Comparison of ENCODE assay signal across 8 mouse cellular contexts in the genomic region with DNA sequence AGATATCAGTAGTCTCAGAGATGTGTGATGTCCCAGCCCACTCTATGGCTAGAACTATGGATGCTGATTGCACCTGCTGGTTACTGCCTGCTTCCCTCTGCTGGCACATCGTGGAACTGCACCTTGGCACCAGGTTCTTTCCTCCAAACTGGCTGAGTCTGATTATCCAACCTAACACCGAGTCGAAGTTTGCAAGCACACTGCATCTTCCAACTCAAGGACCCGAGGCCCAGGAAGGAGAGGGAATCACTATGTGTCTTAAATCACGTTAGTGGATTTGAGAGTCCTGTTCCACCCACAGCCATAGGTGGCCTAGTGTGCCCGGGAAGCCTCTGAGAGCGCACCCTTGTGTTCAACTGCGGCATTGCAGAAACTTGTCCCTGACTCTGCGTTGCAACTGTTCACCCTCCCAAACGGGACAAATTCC. TPM values are rescaled to one million over a fixed set of nuclear protein-coding genes. Genes with fewer than 3 reads are reported as not detected.
A peak's percentile ranks its signal among the peaks of the same experiment; 100 is the strongest.
DNase-seq lines count a peak whose midpoint lies in the region; ATAC-seq and TF ChIP-seq lines count a peak whose summit lies in the region.

No protein-coding gene starts in this region.

- no peak for TF ChIP-seq POLR2A in limb, embryonic 14.5 days (IDR thresholded peaks at IDR 0.05; ENCODE audit: borderline replicate concordance, extremely low read depth, insufficient read depth, insufficient read length)

- H3K9me3 ChIP-seq in limb, embryonic 14.5 days (ENCODE audit: control insufficient read depth, low read length), result no peaks in the 10 kb centered on the region

- H3K36me3 ChIP-seq in limb, embryonic 14.5 days (ENCODE audit: control insufficient read depth, insufficient read depth, low read length), result no peaks in the 10 kb centered on the region

- no peaks in the 10 kb centered on the region for H3K4me1 ChIP-seq in limb, embryonic 14.5 days (ENCODE audit: control insufficient read depth, insufficient read depth, low read length)

- no peak overlapping the region for H3K4me3 ChIP-seq in limb, embryonic 14.5 days (replicated peaks; ENCODE audit: low read length)

- H3K27me3 ChIP-seq in limb, embryonic 14.5 days (ENCODE audit: control insufficient read depth, insufficient read depth, low read length), result no peaks in the 10 kb centered on the region

- WGBS in limb, embryonic 14.5 days, result 11% methylated on average over 10 of the region's 10 CpGs

- peak; percentile 83 for DNase-seq in A20 (ENCODE audit: low read depth, low spot score)
- peak; percentile 56 for DNase-seq in T-cell, adult 2 months (ENCODE audit: low spot score)
- peak; percentile 91 to 96 for DNase-seq in cerebellum, postnatal 14 days
- DNase-seq in gastrocnemius, adult 8-10 months (ENCODE audit: low spot score in 2 of 2), result peak; percentile 67 to 74
- peak; percentile 60 to 87 for DNase-seq in kidney, adult 8-10 months
- peak; percentile 71 for DNase-seq in limb, embryonic 14.5 days (ENCODE audit: low spot score)
- DNase-seq in thymus, adult 18-20 months, result peak; percentile 45 to 61

- H3K9ac ChIP-seq in limb, embryonic 14.5 days (ENCODE audit: low read depth, low read length, severe bottlenecking), result no peak overlapping the region

- H3K4me2 ChIP-seq in limb, embryonic 14.5 days (replicated peaks; ENCODE audit: low read depth, low read length, severe bottlenecking), result no peak overlapping the region

- no peak overlapping the region for H3K27ac ChIP-seq in limb, embryonic 14.5 days (replicated peaks; ENCODE audit: low read depth, low read length)

- ATAC-seq in limb, embryonic 14.5 days (ENCODE audit: low FRiP score, low read depth), result no peak
- peak; percentile 59 for ATAC-seq in neutrophil, adult 5-6 weeks (ENCODE audit: extremely low read depth, insufficient number of reproducible peaks, low FRiP score, poor library complexity, severe bottlenecking)

RNA-seq across cellular contexts. Expression of gene Pomgnt2, which starts 17.3 kb away (rescaled TPM):
- 10 to 100 TPM; 14.1 to 17.8 (median 16.4) TPM for total RNA-seq in gastrocnemius, adult 8-10 months (2022)
- polyA plus RNA-seq in limb, embryonic 14.5 days (2012; rRNA removed), result 20.3 and 24.6 TPM in 2 replicates
- polyA plus RNA-seq in limb, embryonic 14.5 days (2014; fragmentation: Nextera tagmentation; extraction: Ambion mirVana), result 14.6 and 15.9 TPM in 2 replicates
- not detected in 2 replicates for total RNA-seq in neutrophil, adult 5-6 weeks (2017)

Comparison
In these comparisons a context has a peak if more than half of its experiments do, and no peak if none do; other contexts are left out.
1. RNA of gene Pomgnt2, which starts 17.3 kb away (total RNA-seq): 14.1 to 17.8 TPM in gastrocnemius, adult 8-10 months; not detected in neutrophil, adult 5-6 weeks; every median in the first group is over 10 times any median in the second.
2. Peak in every context shown above with its lines, with median percentiles within 50 percentile points of each other: DNase-seq.